Mouse (Mus musculus): ENCODE measurements at regions not wholly inside any gene's neighbourhood (a gene's known extent, or its start where the extent isn't known, plus 50 kb on each side); places are given as distances from the start of the nearest gene placed in this dataset.

DNA sequence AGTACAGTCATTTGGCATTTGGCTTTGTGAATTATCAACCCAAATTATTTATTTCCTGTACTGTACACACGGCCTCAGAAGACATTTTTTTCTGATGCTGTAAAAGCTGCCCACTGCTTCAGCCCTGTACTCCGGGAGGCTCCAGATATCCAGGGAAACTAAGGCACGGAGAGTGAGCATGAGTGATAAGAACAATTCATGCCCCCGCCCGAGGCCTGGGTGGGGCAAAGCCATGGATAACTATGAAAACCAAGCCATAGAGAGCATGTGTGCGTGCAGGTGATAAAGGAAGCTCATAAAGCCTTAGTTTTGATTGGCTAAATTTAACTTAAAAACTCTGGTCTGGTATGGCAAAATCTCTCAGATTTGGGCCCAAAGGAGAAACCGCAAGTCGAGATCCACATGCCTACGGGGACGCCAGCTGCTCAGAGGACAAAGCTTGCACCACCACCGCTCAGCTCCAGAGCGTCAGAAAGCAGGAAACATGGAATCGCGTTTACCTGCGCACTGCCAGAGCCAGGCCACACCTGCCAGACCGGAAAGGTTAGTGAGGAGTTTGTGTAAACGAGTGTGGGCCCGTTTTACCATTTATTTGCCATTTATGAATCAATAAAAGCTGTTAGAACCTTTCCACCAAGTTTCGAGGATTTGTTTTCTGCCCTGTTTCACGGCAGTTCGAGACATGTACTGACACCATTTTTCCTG is 390.9 kb downstream of the Rnd3 start:
- Histone ChIP-seq H3K4me1 (ENCODE audit: insufficient read depth, low read length) (no peaks in the 10 kb centered on the region), H3K9me3 (ENCODE audit: low read length) (no peaks in the 10 kb centered on the region), H3K27me3 (ENCODE audit: insufficient read depth, low read length) (no peaks in the 10 kb centered on the region), H3K27ac (no peak overlapping the region), H3K4me2 (ENCODE audit: low read depth, low read length) (no peak overlapping the region), H3K9ac (replicated peaks; ENCODE audit: low read length) (no peak overlapping the region), H3K4me3 (ENCODE audit: low read length) (no peak overlapping the region), H3K36me3 (ENCODE audit: insufficient read depth, low read length) (no peaks in the 10 kb centered on the region)
- TF ChIP-seq CTCF (IDR thresholded peaks at IDR 0.05; ENCODE audit: low read depth): no peak
- DNase-seq (ENCODE audit: low spot score): no peak
- no peak for ATAC-seq
- 93% methylated on average over 21 of the region's 21 CpGs for WGBS

DNA sequence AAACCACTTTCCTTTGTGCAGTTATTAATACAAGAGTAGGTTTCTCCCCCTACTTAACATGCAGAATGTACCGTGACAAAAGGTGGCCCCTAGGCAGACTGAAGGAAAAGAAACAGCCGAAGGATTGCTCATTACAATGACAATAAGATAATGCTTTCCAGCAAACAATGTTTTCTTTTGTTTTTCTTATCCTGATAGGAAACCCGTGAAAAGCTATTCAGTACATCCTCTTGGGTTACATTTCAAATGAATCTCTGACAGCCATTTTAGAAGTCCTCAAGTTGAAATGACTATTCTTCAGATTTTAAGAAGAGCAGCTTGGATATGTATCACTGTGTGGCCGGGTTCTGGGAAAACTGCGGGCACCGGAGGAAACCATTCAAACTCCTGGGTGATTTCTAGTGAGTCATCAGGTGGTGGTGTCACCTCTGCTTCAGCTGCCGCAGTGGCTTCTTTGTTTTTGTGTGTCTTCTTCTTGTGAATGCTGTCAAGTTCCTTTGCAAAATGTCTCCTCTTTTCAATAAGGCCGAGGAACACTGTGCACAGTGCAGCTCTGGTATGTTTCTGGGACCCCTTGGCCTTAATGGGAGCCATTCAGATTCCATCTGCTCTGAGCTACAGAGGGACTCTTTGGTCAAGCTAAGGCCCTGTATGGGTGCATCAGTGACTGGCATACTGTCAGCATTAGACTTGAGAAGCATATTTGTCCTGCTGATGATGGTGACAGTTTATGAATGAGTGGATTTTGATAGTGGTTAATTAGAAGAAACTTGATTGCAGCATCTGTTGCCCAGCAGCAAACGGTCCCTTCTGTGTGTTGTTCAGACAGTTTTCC is 393.1 kb downstream of the Rnd3 start:
- no peak overlapping the region for H3K4me3 ChIP-seq (ENCODE audit: low read length)
- WGBS: 14% methylated on average over 9 of the region's 9 CpGs
- no peaks in the 10 kb centered on the region for H3K27me3 ChIP-seq (ENCODE audit: insufficient read depth, low read length)
- H3K9me3 ChIP-seq (ENCODE audit: low read length): no peaks in the 10 kb centered on the region
- ATAC-seq: peak; percentile 61; the same call in 1 of the 2 replicates
- no peak overlapping the region for H3K9ac ChIP-seq (replicated peaks; ENCODE audit: low read length)
- TF ChIP-seq CTCF (IDR thresholded peaks at IDR 0.05; ENCODE audit: low read depth): no peak
- H3K4me1 ChIP-seq (ENCODE audit: insufficient read depth, low read length): no peaks in the 10 kb centered on the region
- H3K27ac ChIP-seq: no peak overlapping the region
- no peaks in the 10 kb centered on the region for H3K36me3 ChIP-seq (ENCODE audit: insufficient read depth, low read length)
- H3K4me2 ChIP-seq (ENCODE audit: low read depth, low read length): no peak overlapping the region
- DNase-seq (ENCODE audit: low spot score): peak; percentile 41

DNA sequence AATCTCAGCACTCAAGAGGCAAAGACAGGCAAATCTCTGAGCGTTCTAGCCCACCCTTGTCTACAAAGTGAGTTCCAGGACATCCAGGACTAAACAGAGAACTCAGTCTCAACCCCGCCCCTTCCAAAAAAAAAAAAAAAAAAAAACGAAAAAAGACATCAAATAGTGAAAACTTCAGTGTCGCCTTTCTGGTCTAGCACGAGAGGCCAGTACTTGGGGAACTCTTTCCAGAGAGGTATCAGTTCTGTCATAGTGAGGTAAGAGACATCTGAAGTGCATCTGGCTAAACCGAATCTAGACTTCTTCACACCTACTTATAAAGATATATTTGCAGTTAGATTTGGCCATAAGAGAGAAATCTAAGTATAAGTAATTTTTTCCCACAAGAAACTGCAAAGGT is 393.8 kb downstream of the Rnd3 start:
- Histone ChIP-seq H3K4me3 (ENCODE audit: low read length) (no peak overlapping the region), H3K4me2 (ENCODE audit: low read depth, low read length) (no peak overlapping the region), H3K9me3 (ENCODE audit: low read length) (no peaks in the 10 kb centered on the region), H3K27me3 (ENCODE audit: insufficient read depth, low read length) (no peaks in the 10 kb centered on the region), H3K36me3 (ENCODE audit: insufficient read depth, low read length) (no peaks in the 10 kb centered on the region), H3K4me1 (ENCODE audit: insufficient read depth, low read length) (no peaks in the 10 kb centered on the region), H3K27ac (no peak overlapping the region), H3K9ac (replicated peaks; ENCODE audit: low read length) (no peak overlapping the region)
- no peak for TF ChIP-seq CTCF (IDR thresholded peaks at IDR 0.05; ENCODE audit: low read depth)
- no peak for ATAC-seq
- 44% methylated on average over 6 of the region's 6 CpGs for WGBS
- no peak for DNase-seq (ENCODE audit: low spot score)

DNA sequence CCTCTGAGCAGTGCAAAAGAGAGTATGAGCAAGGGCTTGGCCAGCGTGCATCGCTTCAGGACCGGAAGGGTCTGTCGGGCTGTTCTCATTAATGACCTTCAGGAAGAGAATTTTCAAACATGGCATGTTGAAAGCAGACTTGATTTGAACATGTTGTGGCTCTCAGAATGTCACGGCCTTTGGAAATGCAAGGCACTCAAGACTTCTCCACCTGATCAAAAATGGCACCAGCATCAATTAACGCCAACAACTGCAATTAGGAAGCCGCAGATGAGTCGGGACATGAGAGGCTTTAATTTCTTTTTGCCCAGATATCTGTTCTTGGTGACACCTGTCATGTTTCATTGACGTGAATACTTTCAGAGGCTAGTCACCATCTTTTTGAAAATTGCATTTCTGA is 396.5 kb downstream of the Rnd3 start:
- no peaks in the 10 kb centered on the region for H3K9me3 ChIP-seq (ENCODE audit: low read length)
- no peaks in the 10 kb centered on the region for H3K27me3 ChIP-seq (ENCODE audit: insufficient read depth, low read length)
- H3K4me2 ChIP-seq (ENCODE audit: low read depth, low read length): no peak overlapping the region
- TF ChIP-seq CTCF (IDR thresholded peaks at IDR 0.05; ENCODE audit: low read depth): no peak
- no peak for ATAC-seq
- 81% methylated on average over 9 of the region's 9 CpGs for WGBS
- no peak overlapping the region for H3K4me3 ChIP-seq (ENCODE audit: low read length)
- no peak overlapping the region for H3K9ac ChIP-seq (replicated peaks; ENCODE audit: low read length)
- H3K4me1 ChIP-seq (ENCODE audit: insufficient read depth, low read length): no peaks in the 10 kb centered on the region
- no peaks in the 10 kb centered on the region for H3K36me3 ChIP-seq (ENCODE audit: insufficient read depth, low read length)
- no peak overlapping the region for H3K27ac ChIP-seq
- DNase-seq (ENCODE audit: low spot score): no peak

DNA sequence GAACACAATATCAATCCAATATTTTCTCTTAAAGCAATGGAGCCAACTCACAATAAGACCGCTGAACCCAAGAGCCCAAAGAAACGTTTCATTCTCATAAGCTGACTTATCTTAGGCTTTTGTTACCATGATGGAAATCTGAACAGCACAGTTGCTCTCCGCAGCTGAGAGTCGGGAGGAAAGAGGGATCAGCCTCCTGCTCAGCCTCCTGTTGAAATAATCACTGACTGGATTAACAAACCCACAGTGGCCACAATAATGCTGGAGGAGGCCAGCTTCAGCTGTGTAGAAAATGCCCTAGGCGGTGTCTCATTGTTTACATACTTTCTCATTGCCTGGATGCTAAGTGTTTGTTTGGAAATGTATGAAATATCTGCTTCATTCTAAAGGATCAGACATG is 398.1 kb downstream of the Rnd3 start:
- Histone ChIP-seq H3K9ac (replicated peaks; ENCODE audit: low read length) (no peak overlapping the region), H3K27ac (no peak overlapping the region), H3K4me1 (ENCODE audit: insufficient read depth, low read length) (no peaks in the 10 kb centered on the region), H3K9me3 (ENCODE audit: low read length) (no peaks in the 10 kb centered on the region), H3K27me3 (ENCODE audit: insufficient read depth, low read length) (no peaks in the 10 kb centered on the region), H3K4me3 (ENCODE audit: low read length) (no peak overlapping the region), H3K36me3 (ENCODE audit: insufficient read depth, low read length) (no peaks in the 10 kb centered on the region), H3K4me2 (ENCODE audit: low read depth, low read length) (no peak overlapping the region)
- ATAC-seq (no peak), DNase-seq (ENCODE audit: low spot score) (no peak)
- no peak for TF ChIP-seq CTCF (IDR thresholded peaks at IDR 0.05; ENCODE audit: low read depth)
- 62% methylated on average over 5 of the region's 5 CpGs for WGBS

DNA sequence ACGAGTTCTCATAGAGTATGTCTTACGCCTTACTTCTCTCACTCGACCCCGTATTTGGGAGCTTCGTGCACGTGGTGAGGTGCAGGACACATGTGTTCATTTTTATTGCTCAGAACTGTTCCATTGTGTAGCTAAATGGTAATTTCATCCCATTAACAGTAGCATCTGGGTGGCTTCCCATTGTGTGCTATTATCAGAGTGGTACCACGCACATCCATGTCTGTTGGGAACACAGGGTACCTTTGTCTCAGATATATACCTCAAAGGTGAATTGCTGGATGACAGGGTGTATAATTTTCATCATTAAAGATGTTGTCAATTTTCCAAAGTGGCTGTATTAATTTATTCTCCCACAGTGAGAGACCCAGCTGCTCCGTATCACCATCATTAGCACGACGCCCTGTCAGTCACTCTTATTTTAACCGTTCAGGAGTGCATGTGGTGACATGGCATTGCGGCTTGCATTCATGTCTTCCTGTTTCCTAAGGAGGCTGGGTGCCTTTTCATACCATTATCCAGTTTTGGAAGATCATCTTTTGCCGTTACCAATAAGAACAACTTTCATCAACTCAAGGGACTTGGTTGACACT is 404.2 kb downstream of the Rnd3 start:
- no peak overlapping the region for H3K4me2 ChIP-seq (ENCODE audit: low read depth, low read length)
- no peaks in the 10 kb centered on the region for H3K27me3 ChIP-seq (ENCODE audit: insufficient read depth, low read length)
- no peak overlapping the region for H3K9ac ChIP-seq (replicated peaks; ENCODE audit: low read length)
- no peak overlapping the region for H3K4me3 ChIP-seq (ENCODE audit: low read length)
- 58% methylated on average over 13 of the region's 13 CpGs for WGBS
- no peak for TF ChIP-seq CTCF (IDR thresholded peaks at IDR 0.05; ENCODE audit: low read depth)
- DNase-seq (ENCODE audit: low spot score): no peak
- no peak overlapping the region for H3K27ac ChIP-seq
- no peaks in the 10 kb centered on the region for H3K9me3 ChIP-seq (ENCODE audit: low read length)
- ATAC-seq: no peak
- no peaks in the 10 kb centered on the region for H3K36me3 ChIP-seq (ENCODE audit: insufficient read depth, low read length)
- no peaks in the 10 kb centered on the region for H3K4me1 ChIP-seq (ENCODE audit: insufficient read depth, low read length)
